Mouse (Mus musculus): ENCODE measurements around the gene Sdk1. TPM values are rescaled to one million over a fixed set of nuclear protein-coding genes. Genes with fewer than 3 reads are reported as not detected.
A peak's percentile ranks its signal among the peaks of the same experiment; 100 is the strongest.

Sdk1 gene
- polyA plus RNA-seq, 1 experiment from 2014 or later: 1.0 TPM

DNA sequence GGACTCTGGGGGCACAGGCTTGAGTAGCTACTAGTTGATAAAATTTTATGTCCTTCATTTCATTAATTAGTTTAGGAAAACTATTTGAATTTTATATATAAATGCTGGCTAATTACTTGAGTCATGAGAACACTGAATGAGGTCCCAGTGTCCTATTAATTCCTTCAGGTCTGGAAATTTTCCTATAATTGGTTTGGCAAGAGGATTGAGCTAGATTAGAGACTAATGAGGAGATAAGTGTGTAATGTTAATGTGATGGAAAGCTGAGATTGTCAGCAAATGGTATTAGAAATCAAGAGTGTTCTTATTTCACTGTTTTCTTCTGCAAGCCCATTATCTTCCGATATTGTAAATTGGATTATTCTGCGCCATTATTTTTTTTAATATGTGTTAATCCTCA lies 192.0 kb downstream of the Sdk1 start:
- H3K4me2 ChIP-seq: no peak overlapping the region
- WGBS: 95% methylated on average over 2 of the region's 2 CpGs
- no peaks in the 10 kb centered on the region for H3K36me3 ChIP-seq (ENCODE audit: insufficient read depth)
- no peak overlapping the region for H3K27ac ChIP-seq (ENCODE audit: low read depth)
- H3K4me3 ChIP-seq (ENCODE audit: low read depth, low read length): no peak overlapping the region
- no peaks in the 10 kb centered on the region for H3K4me1 ChIP-seq (ENCODE audit: insufficient read depth)
- DNase-seq: no peak
- no peaks in the 10 kb centered on the region for H3K9me3 ChIP-seq (ENCODE audit: low read depth, low read length)
- H3K27me3 ChIP-seq (ENCODE audit: insufficient read depth, low read length): no peaks in the 10 kb centered on the region
- no peak overlapping the region for H3K9ac ChIP-seq
- no peak for TF ChIP-seq CTCF (IDR thresholded peaks at IDR 0.05; ENCODE audit: low read depth)
- no peak for ATAC-seq (ENCODE audit: insufficient read depth)

DNA sequence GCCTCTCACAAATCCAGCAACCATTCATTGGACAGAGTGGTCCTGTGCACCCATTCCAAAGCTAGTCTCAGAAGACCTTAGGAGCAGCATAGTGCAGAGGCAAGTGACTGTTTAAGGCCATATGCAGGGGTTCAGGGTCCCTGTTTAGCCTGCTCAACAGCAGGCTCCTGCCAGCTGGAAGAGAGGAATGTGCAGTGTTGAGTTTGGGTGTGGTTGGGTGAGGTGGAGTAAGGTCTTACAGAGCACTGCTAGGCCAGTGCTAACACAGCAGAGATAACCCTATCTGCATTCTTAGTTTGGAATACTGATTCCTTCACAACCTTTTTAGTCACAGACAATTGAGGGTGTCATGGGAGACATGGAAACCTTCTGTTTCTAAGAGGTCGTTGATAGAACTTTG lies 206.0 kb downstream of the Sdk1 start:
- TF ChIP-seq CTCF (IDR thresholded peaks at IDR 0.05; ENCODE audit: low read depth): no peak
- Histone ChIP-seq H3K27ac (ENCODE audit: low read depth) (no peak overlapping the region), H3K4me3 (ENCODE audit: low read depth, low read length) (no peak overlapping the region), H3K4me1 (ENCODE audit: insufficient read depth) (no peaks in the 10 kb centered on the region), H3K9me3 (ENCODE audit: low read depth, low read length) (no peaks in the 10 kb centered on the region), H3K36me3 (ENCODE audit: insufficient read depth) (no peaks in the 10 kb centered on the region), H3K27me3 (ENCODE audit: insufficient read depth, low read length) (no peaks in the 10 kb centered on the region), H3K9ac (no peak overlapping the region), H3K4me2 (no peak overlapping the region)
- 67% methylated on average over 1 of the region's 1 CpGs for WGBS
- DNase-seq: no peak
- ATAC-seq (ENCODE audit: insufficient read depth): no peak

GRCm38 (mm10) chr5:141463417-141463816 lies 222.1 kb downstream of the Sdk1 start:
- H3K27me3 ChIP-seq (ENCODE audit: insufficient read depth, low read length): no peaks in the 10 kb centered on the region
- peak; percentile 29 for TF ChIP-seq CTCF (IDR thresholded peaks at IDR 0.05; ENCODE audit: low read depth)
- 53% methylated on average over 2 of the region's 2 CpGs for WGBS
- no peak overlapping the region for H3K4me3 ChIP-seq (ENCODE audit: low read depth, low read length)
- ATAC-seq (ENCODE audit: insufficient read depth): no peak
- no peak overlapping the region for H3K27ac ChIP-seq (ENCODE audit: low read depth)
- no peaks in the 10 kb centered on the region for H3K9me3 ChIP-seq (ENCODE audit: low read depth, low read length)
- H3K4me1 ChIP-seq (ENCODE audit: insufficient read depth): no peaks in the 10 kb centered on the region
- H3K4me2 ChIP-seq: no peak overlapping the region
- H3K36me3 ChIP-seq (ENCODE audit: insufficient read depth): no peaks in the 10 kb centered on the region
- H3K9ac ChIP-seq: no peak overlapping the region
- DNase-seq: no peak

- H3K27ac ChIP-seq (ENCODE audit: low read depth): no peak overlapping the region
- no peaks in the 10 kb centered on the region for H3K9me3 ChIP-seq (ENCODE audit: low read depth, low read length)
- no peak for DNase-seq
Measured at GRCm38 (mm10) chr5:141468821-141469220, 227.5 kb downstream of the Sdk1 start.

GRCm38 (mm10) chr5:141505281-141505680 lies 264.0 kb downstream of the Sdk1 start:
- 36% methylated on average over 6 of the region's 6 CpGs for WGBS
- H3K4me1 ChIP-seq (ENCODE audit: insufficient read depth): no peaks in the 10 kb centered on the region
- no peak overlapping the region for H3K27ac ChIP-seq (ENCODE audit: low read depth)
- H3K4me3 ChIP-seq (ENCODE audit: low read depth, low read length): no peak overlapping the region
- no peak for TF ChIP-seq CTCF (IDR thresholded peaks at IDR 0.05; ENCODE audit: low read depth)
- DNase-seq (no peak), ATAC-seq (ENCODE audit: insufficient read depth) (no peak)
- H3K9me3 ChIP-seq (ENCODE audit: low read depth, low read length): no peaks in the 10 kb centered on the region
- no peaks in the 10 kb centered on the region for H3K36me3 ChIP-seq (ENCODE audit: insufficient read depth)
- no peak overlapping the region for H3K4me2 ChIP-seq
- H3K9ac ChIP-seq: no peak overlapping the region
- no peaks in the 10 kb centered on the region for H3K27me3 ChIP-seq (ENCODE audit: insufficient read depth, low read length)

More at GRCm38 (mm10) chr5:141468821-141469220, 227.5 kb downstream of the Sdk1 start:
- no peak overlapping the region for H3K4me2 ChIP-seq
- H3K4me3 ChIP-seq (ENCODE audit: low read depth, low read length): no peak overlapping the region
- TF ChIP-seq CTCF (IDR thresholded peaks at IDR 0.05; ENCODE audit: low read depth): no peak
- 37% methylated on average over 5 of the region's 5 CpGs for WGBS
- ATAC-seq (ENCODE audit: insufficient read depth): no peak
- no peaks in the 10 kb centered on the region for H3K36me3 ChIP-seq (ENCODE audit: insufficient read depth)
- H3K27me3 ChIP-seq (ENCODE audit: insufficient read depth, low read length): no peaks in the 10 kb centered on the region
- H3K4me1 ChIP-seq (ENCODE audit: insufficient read depth): no peaks in the 10 kb centered on the region
- no peak overlapping the region for H3K9ac ChIP-seq

DNA sequence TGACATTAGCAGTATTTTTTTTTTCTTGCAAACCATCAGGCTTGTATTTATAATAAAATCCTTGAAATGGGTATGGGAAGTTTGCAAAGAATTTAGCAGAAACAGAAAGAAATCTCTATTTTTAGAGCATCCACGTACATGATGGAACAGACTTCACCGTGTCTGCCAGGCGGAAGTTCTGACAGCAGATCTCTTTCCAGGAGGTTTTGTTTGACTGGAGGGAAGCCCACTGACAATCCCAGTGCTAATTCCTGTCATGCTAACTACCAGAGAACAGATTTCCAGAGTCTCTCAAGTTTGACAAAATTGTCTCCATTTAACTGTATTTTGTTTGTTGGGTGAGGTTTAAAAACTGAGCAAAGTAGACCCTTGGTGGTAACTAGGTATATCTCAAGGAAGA lies 265.1 kb downstream of the Sdk1 start:
- H3K27ac ChIP-seq (ENCODE audit: low read depth): no peak overlapping the region
- no peaks in the 10 kb centered on the region for H3K27me3 ChIP-seq (ENCODE audit: insufficient read depth, low read length)
- no peak overlapping the region for H3K4me3 ChIP-seq (ENCODE audit: low read depth, low read length)
- H3K9ac ChIP-seq: no peak overlapping the region
- H3K4me2 ChIP-seq: no peak overlapping the region
- H3K9me3 ChIP-seq (ENCODE audit: low read depth, low read length): no peaks in the 10 kb centered on the region
- ATAC-seq (ENCODE audit: insufficient read depth): no peak
- no peak for DNase-seq
- 74% methylated on average over 3 of the region's 3 CpGs for WGBS
- no peaks in the 10 kb centered on the region for H3K4me1 ChIP-seq (ENCODE audit: insufficient read depth)
- H3K36me3 ChIP-seq (ENCODE audit: insufficient read depth): no peaks in the 10 kb centered on the region
- no peak for TF ChIP-seq CTCF (IDR thresholded peaks at IDR 0.05; ENCODE audit: low read depth)

DNA sequence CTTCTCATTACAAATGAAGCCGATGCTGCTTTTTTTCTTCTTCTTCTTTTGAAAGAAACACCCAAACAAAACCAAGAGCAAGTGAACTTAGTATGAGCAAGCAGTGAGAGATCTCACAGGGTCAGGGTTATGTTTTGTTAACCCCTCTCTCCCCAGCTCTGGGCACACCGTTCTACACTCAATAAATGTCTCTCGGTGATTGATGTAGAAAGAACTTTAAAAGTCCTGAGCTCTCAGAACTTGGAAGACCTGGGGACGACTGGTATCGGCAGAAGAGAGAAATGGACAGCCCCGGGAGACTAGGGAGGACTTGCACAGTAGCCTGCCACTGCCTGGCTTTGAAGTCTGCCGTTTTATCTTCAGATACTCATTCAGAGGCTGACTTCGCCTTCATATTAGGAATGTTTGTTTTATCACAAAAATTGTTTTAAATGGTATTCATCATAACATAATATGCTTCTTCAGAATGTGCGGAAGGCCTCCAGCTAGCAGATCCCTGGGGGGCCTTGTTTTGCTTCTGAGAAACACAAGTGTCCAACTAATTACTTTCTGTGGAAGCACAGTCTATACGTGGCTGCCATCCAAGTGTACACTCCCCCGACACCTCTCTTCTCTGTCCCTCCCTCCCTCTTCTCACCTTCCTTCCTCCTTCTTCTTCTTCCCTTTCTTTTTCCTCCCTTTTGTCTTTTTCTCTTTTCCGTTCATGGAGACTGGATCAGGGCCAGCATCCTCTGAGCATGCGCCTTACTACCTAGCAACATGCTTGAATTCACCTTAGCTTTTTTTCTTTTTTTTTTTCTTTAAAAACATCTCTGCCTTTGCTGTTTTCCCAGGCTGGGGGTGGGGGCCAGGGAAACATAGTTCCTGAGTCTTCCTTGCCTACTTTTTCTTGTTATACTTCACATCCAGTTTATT lies 283.8 kb downstream of the Sdk1 start:
- peak; percentile 11 for DNase-seq
- no peak overlapping the region for H3K4me2 ChIP-seq
- WGBS: 13% methylated on average over 13 of the region's 13 CpGs
- no peak for TF ChIP-seq CTCF (IDR thresholded peaks at IDR 0.05; ENCODE audit: low read depth)
- no peaks in the 10 kb centered on the region for H3K9me3 ChIP-seq (ENCODE audit: low read depth, low read length)
- H3K27me3 ChIP-seq (ENCODE audit: insufficient read depth, low read length): no peaks in the 10 kb centered on the region
- ATAC-seq (ENCODE audit: insufficient read depth): no peak
- H3K4me3 ChIP-seq (ENCODE audit: low read depth, low read length): no peak overlapping the region
- H3K27ac ChIP-seq (ENCODE audit: low read depth): no peak overlapping the region
- H3K4me1 ChIP-seq (ENCODE audit: insufficient read depth): no peaks in the 10 kb centered on the region
- no peak overlapping the region for H3K9ac ChIP-seq
- H3K36me3 ChIP-seq (ENCODE audit: insufficient read depth): no peaks in the 10 kb centered on the region
